Mouse (Mus musculus): ENCODE measurements around the gene Ppp2r5b.
A peak's percentile ranks its signal among the peaks of the same experiment; 100 is the strongest.

DNA sequence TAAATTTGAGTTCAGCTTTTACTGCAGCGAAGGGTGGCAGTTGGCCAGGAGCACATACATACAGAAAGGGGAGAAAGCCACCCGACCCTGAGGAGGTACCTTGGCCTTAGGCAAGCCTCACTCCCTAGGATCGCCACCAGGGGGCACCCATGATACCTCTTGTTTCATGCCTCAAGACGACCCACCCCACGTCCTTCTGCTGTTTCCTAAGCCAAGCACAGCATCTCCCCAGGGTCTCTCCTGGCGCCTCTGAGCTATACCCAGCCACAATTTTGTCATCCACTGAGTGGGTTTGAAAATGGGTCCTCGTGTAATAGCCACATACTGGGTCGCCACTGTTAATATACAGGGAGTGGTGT is 32.5 kb upstream of the Ppp2r5b start:
- TF ChIP-seq CTCF (IDR thresholded peaks at IDR 0.05; ENCODE audit: low read depth) (peak; percentile 88), EP300 (IDR thresholded peaks at IDR 0.05; ENCODE audit: low read depth) (no peak)
